Mouse (Mus musculus) megakaryocyte progenitor cell, adult 5-6 weeks (primary cell): ENCODE measurements at regions not wholly inside any gene's neighbourhood (a gene's known extent, or its start where the extent isn't known, plus 50 kb on each side); places are given as distances from the start of the nearest gene placed in this dataset.

Experiments used
- ATAC-seq: replicated peaks from 2 replicates; pipeline ENCODE4 v1.8.0; 2016; ENCODE audit warnings: mild to moderate bottlenecking, moderate TSS enrichment, inconsistent platforms; ENCODE audit not compliant: poor library complexity

GRCm38 (mm10) chr1:73566770-73567169, 551.1 kb upstream of the Tnp1 start:
- no peak for ATAC-seq

- ATAC-seq: no peak
These were observed 544.9 kb upstream of the Tnp1 start for GRCm38 (mm10) chr1:73560594-73560993.

GRCm38 (mm10) chr1:73547877-73548276, 532.2 kb upstream of the Tnp1 start:
- ATAC-seq: no peak

GRCm38 (mm10) chr1:73545401-73545800, 529.7 kb upstream of the Tnp1 start:
- no peak for ATAC-seq

- ATAC-seq: no peak
These were observed 525.7 kb upstream of the Tnp1 start for GRCm38 (mm10) chr1:73541371-73541770.

- no peak for ATAC-seq
These were observed 522.7 kb upstream of the Tnp1 start for GRCm38 (mm10) chr1:73538420-73538871.

- ATAC-seq: no peak
These were observed 520.1 kb upstream of the Tnp1 start for GRCm38 (mm10) chr1:73535726-73536265.

GRCm38 (mm10) chr1:73533526-73533925, 517.8 kb upstream of the Tnp1 start:
- ATAC-seq: no peak

GRCm38 (mm10) chr1:73532316-73532715, 516.6 kb upstream of the Tnp1 start:
- ATAC-seq: no peak

GRCm38 (mm10) chr1:73531831-73532230, 516.1 kb upstream of the Tnp1 start:
- ATAC-seq: no peak

- no peak for ATAC-seq
These were observed 514.6 kb upstream of the Tnp1 start for GRCm38 (mm10) chr1:73530326-73530725.

- ATAC-seq: no peak
These were observed 512.9 kb upstream of the Tnp1 start for GRCm38 (mm10) chr1:73528623-73529022.

GRCm38 (mm10) chr1:73516441-73516840, 500.7 kb upstream of the Tnp1 start:
- ATAC-seq: no peak

- no peak for ATAC-seq
These were observed 500.1 kb upstream of the Tnp1 start for GRCm38 (mm10) chr1:73515781-73516180.

GRCm38 (mm10) chr1:73513822-73514221, 498.1 kb upstream of the Tnp1 start:
- no peak for ATAC-seq

GRCm38 (mm10) chr1:73512836-73513235, 497.1 kb upstream of the Tnp1 start:
- no peak for ATAC-seq

GRCm38 (mm10) chr1:73507071-73507754, 491.5 kb upstream of the Tnp1 start:
- no peak for ATAC-seq

GRCm38 (mm10) chr1:73503611-73504010, 487.9 kb upstream of the Tnp1 start:
- no peak for ATAC-seq

GRCm38 (mm10) chr1:73500671-73501070, 485.0 kb upstream of the Tnp1 start:
- ATAC-seq: no peak

- ATAC-seq: no peak
These were observed 480.5 kb upstream of the Tnp1 start for GRCm38 (mm10) chr1:73495971-73496749.

GRCm38 (mm10) chr1:73481956-73482355, 466.2 kb upstream of the Tnp1 start:
- no peak for ATAC-seq

- ATAC-seq: no peak
These were observed 463.7 kb upstream of the Tnp1 start for GRCm38 (mm10) chr1:73479349-73479920.
